Mouse (Mus musculus): ENCODE results near the gene Frmd4a. TPM values are rescaled to one million over a fixed set of nuclear protein-coding genes. Genes with fewer than 3 reads are reported as not detected.

Gene Frmd4a
- polyA plus RNA-seq, 1 experiment from 2014 or later = 6.6 TPM

DNA sequence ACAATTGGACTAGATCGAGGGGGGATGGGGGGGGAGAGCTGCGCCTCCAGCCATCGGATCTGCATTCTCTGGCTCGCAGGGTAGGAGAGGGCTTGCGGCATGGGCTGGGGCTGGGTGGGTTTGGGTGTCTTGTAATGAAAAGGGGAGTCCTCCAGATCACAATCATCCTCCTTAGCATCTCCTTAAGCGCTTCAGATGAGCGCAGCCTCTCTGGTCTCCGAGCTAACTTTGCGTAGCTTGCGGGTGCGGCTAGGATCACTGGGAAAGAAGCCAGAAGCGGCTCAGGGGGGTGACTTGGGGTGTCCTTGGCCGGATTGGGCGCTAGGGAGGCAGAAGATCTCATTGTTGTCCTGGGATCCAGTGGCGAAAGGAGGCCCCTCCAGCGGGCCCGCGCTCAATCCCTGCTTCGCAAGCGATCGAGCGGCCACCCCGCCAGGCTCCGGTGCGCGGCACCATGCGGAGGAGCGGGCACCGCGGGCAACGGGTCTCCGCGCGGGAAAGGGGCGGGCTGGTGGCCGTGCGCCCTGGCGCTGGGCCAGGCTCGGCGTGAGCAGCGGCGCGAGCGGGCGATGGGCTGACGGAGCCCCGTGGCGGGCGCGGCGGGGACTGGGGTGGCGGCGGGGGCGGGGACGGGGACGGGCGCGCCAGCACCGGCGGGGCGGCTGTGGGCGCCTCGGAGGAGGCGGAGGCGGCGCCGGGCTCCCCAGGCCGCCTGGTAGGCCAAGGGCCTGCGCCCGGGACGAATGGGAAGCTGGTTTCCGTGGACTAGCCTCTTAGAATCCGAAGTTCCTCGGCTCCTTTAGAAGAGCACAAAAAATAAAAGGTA lies 383.5 kb downstream of the Frmd4a start:
- peak overlapping the region; percentile 59 for H3K9ac ChIP-seq (replicated peaks)
- H3K27ac ChIP-seq (ENCODE audit: low read depth) = peak overlapping the region; percentile 55

DNA sequence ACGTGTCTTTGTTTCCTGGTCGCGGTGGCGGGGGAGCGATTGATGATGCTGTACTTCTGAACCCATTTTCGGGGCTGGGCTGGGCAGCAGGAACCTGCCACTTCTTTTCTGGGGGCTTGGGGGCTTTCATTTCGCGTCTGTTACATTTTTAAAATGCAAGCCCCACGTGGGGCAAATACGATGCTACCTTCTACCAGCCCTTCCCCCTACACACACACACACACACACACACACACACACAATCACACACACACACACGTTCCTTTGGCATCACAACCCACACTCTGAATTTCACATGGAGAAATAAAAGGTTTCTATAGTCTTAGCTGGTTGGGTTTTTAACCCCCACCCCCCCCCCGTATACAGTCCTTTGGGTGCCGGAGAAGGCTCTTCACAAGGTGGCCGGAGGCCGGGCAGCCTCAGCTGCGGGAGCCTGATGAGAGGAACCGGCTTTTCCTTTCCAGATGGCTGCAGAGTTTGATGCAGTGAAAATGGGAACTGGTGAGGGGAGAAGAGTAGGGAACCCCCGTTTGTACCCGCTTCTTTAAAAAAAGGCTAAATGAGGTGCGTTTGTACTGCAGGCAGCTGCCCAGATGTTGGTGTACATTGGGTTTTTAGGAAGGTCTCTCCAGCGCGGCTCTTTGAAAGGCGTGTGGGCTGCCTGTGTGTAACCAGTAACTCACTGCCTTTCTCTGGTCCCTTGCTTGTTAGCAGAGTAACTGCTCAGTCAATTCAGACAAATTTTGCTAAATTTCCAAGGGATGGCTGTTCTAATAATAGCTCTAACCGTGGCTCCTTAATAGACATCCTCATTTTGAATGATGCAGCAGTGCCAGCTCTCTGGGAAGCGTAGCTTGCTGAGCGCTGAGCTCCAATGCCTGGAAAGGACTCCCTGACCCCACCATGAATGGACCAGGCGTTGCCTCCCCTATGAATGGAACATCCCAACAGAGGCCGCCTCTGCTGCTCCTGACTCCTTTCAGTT lies 384.4 kb downstream of the Frmd4a start:
- Histone ChIP-seq H3K36me3 (replicated peaks; ENCODE audit: insufficient read depth, low read length) (no peaks in the 10 kb centered on the region), H3K27me3 (ENCODE audit: insufficient read depth, low read length) (peaks cover 41% of the 10 kb centered on the region), H3K4me3 (ENCODE audit: low read depth, low read length) (peak overlapping the region; percentile 55), H3K4me1 (ENCODE audit: insufficient read depth) (no peaks in the 10 kb centered on the region), H3K4me2 (ENCODE audit: low read depth, low read length) (peak overlapping the region; percentile 78), H3K9me3 (ENCODE audit: low read length) (no peaks in the 10 kb centered on the region), H3K9ac (replicated peaks) (peak overlapping the region; percentile 59; the same call in 1 of the 2 replicates), H3K27ac (ENCODE audit: low read depth) (no peak overlapping the region; the same call in 1 of the 2 replicates)
- DNase-seq = no peak
- WGBS (ENCODE audit: insufficient replicate concordance) = 4% methylated on average over 28 of the region's 28 CpGs
- TF ChIP-seq EP300 (IDR thresholded peaks at IDR 0.05; ENCODE audit: low read depth) (no peak), CTCF (IDR thresholded peaks at IDR 0.05; ENCODE audit: low read depth) (no peak)
- ATAC-seq = no peak

More for the DNA sequence above, 383.5 kb downstream of the Frmd4a start:
- peak overlapping the region; percentile 55 for H3K4me3 ChIP-seq (ENCODE audit: low read depth, low read length)
- H3K4me2 ChIP-seq (ENCODE audit: low read depth, low read length) = peak overlapping the region; percentile 78
- DNase-seq (peak; percentile 39), ATAC-seq (peak; percentile 47; the same call in 1 of the 2 replicates)
- no peaks in the 10 kb centered on the region for H3K36me3 ChIP-seq (replicated peaks; ENCODE audit: insufficient read depth, low read length)
- TF ChIP-seq CTCF (IDR thresholded peaks at IDR 0.05; ENCODE audit: low read depth) (no peak), EP300 (IDR thresholded peaks at IDR 0.05; ENCODE audit: low read depth) (no peak)
- WGBS (ENCODE audit: insufficient replicate concordance) = 3% methylated on average over 58 of the region's 74 CpGs
- H3K4me1 ChIP-seq (ENCODE audit: insufficient read depth) = no peaks in the 10 kb centered on the region
- peaks cover 41% of the 10 kb centered on the region for H3K27me3 ChIP-seq (ENCODE audit: insufficient read depth, low read length)
- no peaks in the 10 kb centered on the region for H3K9me3 ChIP-seq (ENCODE audit: low read length)

DNA sequence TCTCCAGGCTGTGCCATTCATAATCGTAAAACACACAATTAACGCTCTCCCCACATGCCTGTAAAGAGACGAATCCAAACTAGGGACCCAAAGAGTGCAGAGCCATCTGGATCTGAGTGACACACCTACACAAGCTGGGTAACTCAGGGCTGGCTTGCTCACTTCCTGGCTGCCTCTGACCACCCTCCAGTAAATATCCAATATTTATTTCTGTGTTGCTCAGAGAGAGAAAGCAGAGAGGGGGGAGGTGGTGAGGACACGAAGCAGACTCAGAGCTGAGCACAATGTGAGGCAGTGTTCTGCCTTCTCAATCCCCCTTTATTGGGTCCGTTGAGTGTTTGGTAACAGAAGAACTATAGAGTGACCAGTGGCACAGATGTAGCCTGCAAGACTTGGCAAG lies 389.5 kb downstream of the Frmd4a start:
- no peak for ATAC-seq
- H3K4me1 ChIP-seq (ENCODE audit: insufficient read depth) = no peaks in the 10 kb centered on the region

DNA sequence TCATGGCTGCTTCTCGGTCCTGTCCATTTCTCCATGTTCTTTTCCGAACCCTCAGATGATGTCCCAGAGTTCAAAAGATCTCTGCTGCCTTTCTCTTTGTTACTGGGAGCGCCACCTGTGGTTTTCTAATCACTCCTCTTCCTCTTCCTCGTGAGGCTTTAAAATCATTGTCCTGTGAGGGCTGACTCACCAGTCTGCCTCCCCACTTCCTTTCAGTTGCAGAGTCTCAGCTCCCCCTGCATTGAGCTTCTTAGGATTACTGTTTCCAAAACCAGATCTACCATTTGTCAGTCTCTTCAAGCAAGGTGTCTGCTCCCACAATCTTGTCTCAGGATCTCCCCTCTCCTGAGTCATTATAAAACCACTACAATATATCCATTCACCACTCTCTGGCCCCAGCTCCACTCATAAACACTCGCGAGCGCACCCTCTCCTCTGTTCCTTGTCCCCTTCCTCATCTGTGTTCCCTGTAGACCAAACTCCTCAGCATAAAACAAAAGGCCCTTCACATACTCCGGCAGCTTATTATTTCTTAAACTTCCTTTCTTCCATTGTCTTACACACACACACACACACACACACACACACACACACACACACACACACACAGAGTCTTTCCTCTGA lies 392.4 kb downstream of the Frmd4a start:
- 34% methylated on average over 8 of the region's 8 CpGs for WGBS (ENCODE audit: insufficient replicate concordance)
- Histone ChIP-seq H3K4me1 (ENCODE audit: insufficient read depth) (no peaks in the 10 kb centered on the region), H3K9me3 (ENCODE audit: low read length) (no peaks in the 10 kb centered on the region), H3K9ac (replicated peaks) (no peak overlapping the region), H3K4me3 (ENCODE audit: low read depth, low read length) (no peak overlapping the region), H3K27me3 (ENCODE audit: insufficient read depth, low read length) (no peaks in the 10 kb centered on the region), H3K4me2 (ENCODE audit: low read depth, low read length) (no peak overlapping the region), H3K27ac (ENCODE audit: low read depth) (no peak overlapping the region; the same call in 1 of the 2 replicates), H3K36me3 (replicated peaks; ENCODE audit: insufficient read depth, low read length) (no peaks in the 10 kb centered on the region)
- TF ChIP-seq CTCF (IDR thresholded peaks at IDR 0.05; ENCODE audit: low read depth) = no peak
- no peak for TF ChIP-seq EP300 (IDR thresholded peaks at IDR 0.05; ENCODE audit: low read depth)
- no peak for ATAC-seq
- no peak for DNase-seq

More for the DNA sequence above, 389.5 kb downstream of the Frmd4a start:
- Histone ChIP-seq H3K4me2 (ENCODE audit: low read depth, low read length) (no peak overlapping the region), H3K27ac (ENCODE audit: low read depth) (no peak overlapping the region), H3K36me3 (replicated peaks; ENCODE audit: insufficient read depth, low read length) (no peaks in the 10 kb centered on the region), H3K9me3 (ENCODE audit: low read length) (no peaks in the 10 kb centered on the region), H3K4me3 (ENCODE audit: low read depth, low read length) (no peak overlapping the region), H3K27me3 (ENCODE audit: insufficient read depth, low read length) (peaks cover 14% of the 10 kb centered on the region), H3K9ac (replicated peaks) (no peak overlapping the region)
- no peak for DNase-seq
- 73% methylated on average over 5 of the region's 5 CpGs for WGBS (ENCODE audit: insufficient replicate concordance)
- TF ChIP-seq CTCF (IDR thresholded peaks at IDR 0.05; ENCODE audit: low read depth) (no peak), EP300 (IDR thresholded peaks at IDR 0.05; ENCODE audit: low read depth) (no peak)

DNA sequence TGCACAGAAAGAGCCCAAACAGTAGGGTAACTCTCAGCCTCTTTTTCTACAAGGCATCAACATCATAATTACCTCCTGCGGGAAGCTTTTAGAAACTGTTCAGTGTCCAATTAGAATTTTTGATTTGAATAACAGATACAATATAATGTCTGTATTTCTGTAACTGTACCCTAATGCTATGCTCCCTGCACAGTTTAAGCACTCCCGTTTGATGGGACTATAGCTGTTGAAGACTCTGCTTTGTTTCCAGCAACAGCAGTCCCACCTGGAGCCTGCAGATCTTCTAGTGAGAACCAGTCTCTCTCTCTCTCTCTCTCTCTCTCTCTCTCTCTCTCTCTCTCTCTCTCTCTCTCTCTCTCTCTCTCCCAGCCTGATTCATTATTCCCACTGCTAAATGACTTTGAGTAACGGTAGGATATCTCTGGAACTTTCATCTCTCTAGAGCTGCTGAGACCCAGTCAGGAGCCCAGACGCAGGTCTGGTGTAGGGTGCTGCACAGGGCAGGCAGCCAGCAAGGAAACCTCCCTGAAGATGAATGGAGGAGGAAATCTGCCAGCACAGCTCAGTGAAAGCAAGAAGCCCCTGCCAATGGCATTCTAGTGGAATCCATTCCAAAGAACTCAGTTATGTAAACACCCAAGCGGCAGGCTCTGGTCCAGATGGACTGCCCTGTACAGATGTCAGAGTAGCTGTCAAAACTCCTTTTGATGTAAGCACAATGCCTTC lies 395.5 kb downstream of the Frmd4a start:
- TF ChIP-seq EP300 (IDR thresholded peaks at IDR 0.05; ENCODE audit: low read depth) (no peak), CTCF (IDR thresholded peaks at IDR 0.05; ENCODE audit: low read depth) (no peak)
- ATAC-seq = no peak
- H3K4me3 ChIP-seq (ENCODE audit: low read depth, low read length) = no peak overlapping the region
- H3K9ac ChIP-seq (replicated peaks) = no peak overlapping the region
- 62% methylated on average over 5 of the region's 5 CpGs for WGBS (ENCODE audit: insufficient replicate concordance)
- H3K27ac ChIP-seq (ENCODE audit: low read depth) = no peak overlapping the region
- no peaks in the 10 kb centered on the region for H3K9me3 ChIP-seq (ENCODE audit: low read length)
- H3K36me3 ChIP-seq (replicated peaks; ENCODE audit: insufficient read depth, low read length) = no peaks in the 10 kb centered on the region
- no peak for DNase-seq
- no peak overlapping the region for H3K4me2 ChIP-seq (ENCODE audit: low read depth, low read length)
- H3K4me1 ChIP-seq (ENCODE audit: insufficient read depth) = no peaks in the 10 kb centered on the region
- H3K27me3 ChIP-seq (ENCODE audit: insufficient read depth, low read length) = no peaks in the 10 kb centered on the region

Measured in liver, postnatal 0 days (tissue).